Mouse (Mus musculus) neural tube, embryonic 13.5 days (tissue): ENCODE results near the gene Gm28036. TPM values are rescaled to one million over a fixed set of nuclear protein-coding genes. Genes with fewer than 3 reads are reported as not detected.

Experiments
- ATAC-seq: fragments of 200-750 bp; cut with Nextera tagmentation; 2 replicates; pipeline ENCODE4 v1.8.0; 2017; ENCODE audit warnings: low read depth, mild to moderate bottlenecking, moderate TSS enrichment, moderate library complexity
- H3K27ac ChIP-seq: fragments of 300-500 bp; sonication (generic); replicated peaks from 2 replicates; pipeline ENCODE4 v1.5.1; 2015; ENCODE audit warnings: moderate library complexity, mild to moderate bottlenecking, inconsistent platforms
- H3K27me3 ChIP-seq: fragments of 300-500 bp; sonication (generic); 2 replicates; pipeline ENCODE4 v1.6.1; 2015; ENCODE audit warnings: mild to moderate bottlenecking, inconsistent platforms
- H3K36me3 ChIP-seq: fragments of 300-500 bp; sonication (generic); 2 replicates; pipeline ENCODE4 v1.6.1; 2015; ENCODE audit warnings: mild to moderate bottlenecking, inconsistent platforms
- H3K4me1 ChIP-seq: fragments of 300-500 bp; sonication (generic); replicated peaks from 2 replicates; pipeline ENCODE4 v1.6.1; 2015; ENCODE audit warnings: inconsistent platforms
- H3K4me2 ChIP-seq: fragments of 300-500 bp; sonication (generic); 2 replicates; pipeline ENCODE4 v1.6.1; 2015; ENCODE audit warnings: inconsistent platforms, mild to moderate bottlenecking, moderate library complexity
- H3K4me3 ChIP-seq: fragments of 300-500 bp; sonication (generic); 2 replicates; pipeline ENCODE4 v1.5.1; 2015; ENCODE audit warnings: mild to moderate bottlenecking, inconsistent platforms
- H3K9ac ChIP-seq: fragments of 300-500 bp; sonication (generic); 2 replicates; pipeline ENCODE4 v1.6.1; 2015; ENCODE audit warnings: moderate library complexity, mild to moderate bottlenecking, inconsistent platforms
- H3K9me3 ChIP-seq: fragments of 300-500 bp; sonication (generic); 2 replicates; pipeline ENCODE4 v1.6.1; 2016; ENCODE audit warnings: inconsistent platforms
- WGBS: fragments of 180-500 bp; shearing (Covaris S2); methylation state at CpG from one replicate; pipeline ENCODE4 v1.1.7; 2015; 5-methylcytosine and 5-hydroxymethylcytosine counted together
- polyA plus RNA-seq: library from polyadenylated mRNA; unstranded; fragments of >200 nt; fragmentation: Nextera tagmentation; extraction: Ambion mirVana; gene quantifications from 2 replicates; pipeline ENCODE4 v1.2.1, GENCODE M21; 2015

Gm28036 gene
- polyA plus RNA-seq = 21.4 and 26.1 TPM in 2 replicates

- Histone ChIP-seq H3K4me2 (no peak within 1 kb of the TSS), H3K9me3 (no peaks in the 10 kb centered on the region), H3K9ac (no peak within 1 kb of the TSS), H3K27ac (no peak within 1 kb of the TSS), H3K4me3 (no peak within 1 kb of the TSS), H3K27me3 (no peaks in the 10 kb centered on the region), H3K4me1 (no peaks in the 10 kb centered on the region), H3K36me3 (peaks cover 45% of the 10 kb centered on the region)
- no peak for ATAC-seq
- WGBS = 97% methylated on average over 5 of the region's 5 CpGs
Measured at GRCm38 (mm10) chr2:156126992-156127391, at the start of gene Gm28036. Gene Gm28036, minus strand, starts transcription at chr2:156127092.

GRCm38 (mm10) chr2:156166557-156166956, 39.7 kb upstream of the Gm28036 start:
- Histone ChIP-seq H3K9ac (no peak overlapping the region), H3K4me1 (no peaks in the 10 kb centered on the region), H3K9me3 (no peaks in the 10 kb centered on the region), H3K27me3 (no peaks in the 10 kb centered on the region), H3K36me3 (peaks cover 88% of the 10 kb centered on the region), H3K27ac (no peak overlapping the region), H3K4me2 (no peak overlapping the region), H3K4me3 (no peak overlapping the region)
- WGBS = 95% methylated on average over 5 of the region's 5 CpGs
- no peak for ATAC-seq

- no peaks in the 10 kb centered on the region for H3K27me3 ChIP-seq
- H3K27ac ChIP-seq = no peak overlapping the region
- ATAC-seq = no peak
- no peaks in the 10 kb centered on the region for H3K9me3 ChIP-seq
- no peak overlapping the region for H3K9ac ChIP-seq
- H3K4me3 ChIP-seq = no peak overlapping the region
- no peak overlapping the region for H3K4me2 ChIP-seq
- no peaks in the 10 kb centered on the region for H3K4me1 ChIP-seq
- WGBS = 100% methylated on average over 1 of the region's 1 CpGs
- H3K36me3 ChIP-seq = peaks cover 84% of the 10 kb centered on the region
Measured at GRCm38 (mm10) chr2:156165478-156165877, 38.6 kb upstream of the Gm28036 start.

- Histone ChIP-seq H3K9me3 (no peaks in the 10 kb centered on the region), H3K4me2 (no peak overlapping the region), H3K27ac (no peak overlapping the region), H3K4me3 (no peak overlapping the region), H3K9ac (no peak overlapping the region), H3K4me1 (0 out of 2 replicates have a peak, but pooled peaks cover 4% of the 10 kb centered on the region), H3K27me3 (no peaks in the 10 kb centered on the region), H3K36me3 (peaks cover 70% of the 10 kb centered on the region)
- no peak for ATAC-seq
Measured at GRCm38 (mm10) chr2:156151538-156151937, 24.6 kb upstream of the Gm28036 start.

GRCm38 (mm10) chr2:156147316-156147915, 20.5 kb upstream of the Gm28036 start:
- H3K27ac ChIP-seq = no peak overlapping the region
- H3K9ac ChIP-seq = no peak overlapping the region
- H3K9me3 ChIP-seq = no peaks in the 10 kb centered on the region
- WGBS = 91% methylated on average over 3 of the region's 3 CpGs
- H3K27me3 ChIP-seq = no peaks in the 10 kb centered on the region
- H3K4me1 ChIP-seq = peaks cover 27% of the 10 kb centered on the region
- no peak for ATAC-seq
- no peak overlapping the region for H3K4me3 ChIP-seq
- peaks cover 50% of the 10 kb centered on the region for H3K36me3 ChIP-seq
- H3K4me2 ChIP-seq = no peak overlapping the region

- Histone ChIP-seq H3K36me3 (peaks cover 47% of the 10 kb centered on the region), H3K27ac (no peak overlapping the region), H3K9me3 (no peaks in the 10 kb centered on the region), H3K9ac (no peak overlapping the region), H3K4me3 (no peak overlapping the region), H3K4me2 (no peak overlapping the region), H3K27me3 (no peaks in the 10 kb centered on the region), H3K4me1 (peaks cover 27% of the 10 kb centered on the region)
- 67% methylated on average over 5 of the region's 5 CpGs for WGBS
- no peak for ATAC-seq
Measured at GRCm38 (mm10) chr2:156146272-156146989, 19.5 kb upstream of the Gm28036 start.

GRCm38 (mm10) chr2:156145486-156146130, 18.7 kb upstream of the Gm28036 start:
- Histone ChIP-seq H3K4me1 (peaks cover 27% of the 10 kb centered on the region), H3K4me2 (peak overlapping the region; percentile 68), H3K36me3 (peaks cover 41% of the 10 kb centered on the region), H3K9me3 (no peaks in the 10 kb centered on the region), H3K4me3 (peak overlapping the region; percentile 89; the same call in 1 of the 2 replicates), H3K27ac (no peak overlapping the region), H3K27me3 (no peaks in the 10 kb centered on the region), H3K9ac (0 out of 2 replicates have a peak overlapping the region, but pooled peaks have one; percentile 89)
- no peak for ATAC-seq
- 61% methylated on average over 11 of the region's 11 CpGs for WGBS

- under 1% methylated on average over 70 of the region's 70 CpGs for WGBS
- peaks cover 27% of the 10 kb centered on the region for H3K4me1 ChIP-seq
- peak within 1 kb of the TSS; percentile 68 for H3K4me2 ChIP-seq
- H3K9me3 ChIP-seq = no peaks in the 10 kb centered on the region
- peak within 1 kb of the TSS; percentile 96 for H3K27ac ChIP-seq
- peaks cover 28% of the 10 kb centered on the region for H3K36me3 ChIP-seq
- H3K9ac ChIP-seq = peak within 1 kb of the TSS; percentile 89
- ATAC-seq = peak; percentile 98
- peak within 1 kb of the TSS; percentile 89 for H3K4me3 ChIP-seq
- H3K27me3 ChIP-seq = no peaks in the 10 kb centered on the region
Measured at GRCm38 (mm10) chr2:156143953-156144724, 17.2 kb upstream of the Gm28036 start, which contains the start of the genes Romo1 and Nfs1. Gene Romo1, plus strand, starts transcription at chr2:156144039. Gene Nfs1, minus strand, starts transcription at chr2:156144186.

- no peaks in the 10 kb centered on the region for H3K9me3 ChIP-seq
- H3K27me3 ChIP-seq = no peaks in the 10 kb centered on the region
- peak overlapping the region; percentile 89 for H3K4me3 ChIP-seq
- H3K4me2 ChIP-seq = peak overlapping the region; percentile 68
- peak overlapping the region; percentile 89 for H3K9ac ChIP-seq
- peaks cover 21% of the 10 kb centered on the region for H3K36me3 ChIP-seq
- H3K4me1 ChIP-seq = peaks cover 27% of the 10 kb centered on the region
- no peak for ATAC-seq
- WGBS = 1% methylated on average over 16 of the region's 16 CpGs
- peak overlapping the region; percentile 96 for H3K27ac ChIP-seq
Measured at GRCm38 (mm10) chr2:156143367-156143766, 16.5 kb upstream of the Gm28036 start.

GRCm38 (mm10) chr2:156142820-156143219, 15.9 kb upstream of the Gm28036 start:
- no peaks in the 10 kb centered on the region for H3K9me3 ChIP-seq
- no peaks in the 10 kb centered on the region for H3K27me3 ChIP-seq
- H3K9ac ChIP-seq = peak overlapping the region; percentile 89
- peak overlapping the region; percentile 68 for H3K4me2 ChIP-seq
- no peak for ATAC-seq
- peaks cover 27% of the 10 kb centered on the region for H3K4me1 ChIP-seq
- peaks cover 15% of the 10 kb centered on the region for H3K36me3 ChIP-seq
- WGBS = 81% methylated on average over 2 of the region's 2 CpGs
- peak overlapping the region; percentile 89 for H3K4me3 ChIP-seq
- H3K27ac ChIP-seq = peak overlapping the region; percentile 96; the same call in 1 of the 2 replicates

- Histone ChIP-seq H3K9ac (no peak overlapping the region), H3K27me3 (no peaks in the 10 kb centered on the region), H3K4me1 (no peaks in the 10 kb centered on the region), H3K9me3 (no peaks in the 10 kb centered on the region), H3K36me3 (peaks cover 28% of the 10 kb centered on the region), H3K27ac (no peak overlapping the region), H3K4me3 (no peak overlapping the region), H3K4me2 (no peak overlapping the region)
- no peak for ATAC-seq
- WGBS = 90% methylated on average over 6 of the region's 6 CpGs
Measured at GRCm38 (mm10) chr2:156135695-156136094, 8.8 kb upstream of the Gm28036 start.
